Mouse (Mus musculus): ENCODE measurements around the gene Krcc1. TPM values are rescaled to one million over a fixed set of nuclear protein-coding genes. Genes with fewer than 3 reads are reported as not detected.

Krcc1 gene
- total and polyA plus RNA-seq, 3 experiments, result 25.8 to 31.6 TPM; not detected in 1

DNA sequence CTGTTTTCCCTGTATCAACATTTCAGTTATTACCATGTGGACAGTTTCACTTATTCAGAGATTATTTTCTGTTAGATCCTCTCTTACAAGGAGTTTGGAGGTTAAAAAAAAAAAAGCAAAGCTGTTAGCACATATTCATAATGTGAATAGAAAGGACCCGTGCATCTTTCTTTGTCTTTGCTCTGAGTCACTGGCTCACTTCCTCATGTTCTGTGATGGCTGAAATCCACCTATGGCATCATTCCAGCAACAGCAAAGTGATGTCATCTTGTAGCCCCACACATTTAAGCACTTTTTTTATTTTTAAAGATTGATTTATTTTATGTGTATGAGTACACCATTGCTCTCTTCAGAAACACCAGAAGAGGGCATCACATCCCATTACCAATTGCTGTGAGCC, 7.9 kb downstream of the Krcc1 start:
- no peak overlapping the region for H3K9ac ChIP-seq (ENCODE audit: control insufficient read depth, low read depth, low read length, poor library complexity, severe bottlenecking)
- TF ChIP-seq NRF1 (IDR thresholded peaks at IDR 0.05; ENCODE audit: insufficient read depth, low read depth, low read length, poor library complexity, severe bottlenecking), result no peak
- TF ChIP-seq ZNF384 (IDR thresholded peaks at IDR 0.05; ENCODE audit: low read depth, low read length), result peak; percentile 79
- no peak for TF ChIP-seq NELFE (IDR thresholded peaks at IDR 0.05; ENCODE audit: low read depth, low read length)
- peak; percentile 61; the same call in 1 of the 2 replicates for TF ChIP-seq MYC (IDR thresholded peaks at IDR 0.05; ENCODE audit: low read depth, low read length)
- TF ChIP-seq ETS1 (IDR thresholded peaks at IDR 0.05; ENCODE audit: low read depth, low read length), result peak; percentile 74
- no peak for TF ChIP-seq BHLHE40 (IDR thresholded peaks at IDR 0.05; ENCODE audit: borderline replicate concordance, low read depth, low read length)
- peak; percentile 14; the same call in 1 of the 2 replicates for TF ChIP-seq ELF1 (IDR thresholded peaks at IDR 0.05; ENCODE audit: low read depth, low read length)
- no peak for TF ChIP-seq MYB (IDR thresholded peaks at IDR 0.05; ENCODE audit: low read depth, low read length)
- no peak for TF ChIP-seq EP300 (IDR thresholded peaks at IDR 0.05; ENCODE audit: low read depth in 1 of 2, low read length in 2 of 2)
- TF ChIP-seq SMC3 (IDR thresholded peaks at IDR 0.05; ENCODE audit: low read depth, low read length), result no peak
- TF ChIP-seq ZKSCAN1 (IDR thresholded peaks at IDR 0.05; ENCODE audit: low read depth, low read length), result no peak
- TF ChIP-seq HCFC1 (IDR thresholded peaks at IDR 0.05; ENCODE audit: low read depth, low read length), result no peak
- no peaks in the 10 kb centered on the region for H3K79me2 ChIP-seq (ENCODE audit: control insufficient read depth, insufficient read depth, low read length, poor library complexity)
- no peak overlapping the region for H3K27ac ChIP-seq (ENCODE audit: control insufficient read depth, low read depth, low read length)
- peaks cover 0 to 4% of the 10 kb centered on the region in 2 experiments; a peak in 2 of 4 replicates for H3K4me1 ChIP-seq (ENCODE audit: control insufficient read depth in 1 of 2, insufficient read depth in 2 of 2, low read length in 2 of 2)
- no peak overlapping the region for H3K4me3 ChIP-seq (ENCODE audit: control insufficient read depth in 1 of 2, insufficient read depth in 1 of 2, low read depth in 2 of 2, low read length in 2 of 2)
- H3K9me3 ChIP-seq (replicated peaks; ENCODE audit: insufficient read depth, low read length), result no peaks in the 10 kb centered on the region
- peak; percentile 85 for DNase-seq (ENCODE audit: low read depth, low spot score)
- no peaks in the 10 kb centered on the region for H3K27me3 ChIP-seq (ENCODE audit: control insufficient read depth in 1 of 2, insufficient read depth in 2 of 2, low read length in 2 of 2)
- H3K36me3 ChIP-seq (ENCODE audit: control insufficient read depth in 1 of 2, insufficient read depth in 2 of 2, low read length in 2 of 2), result peaks cover 2 to 10% of the 10 kb centered on the region in 2 experiments; a peak in 3 of 4 replicates

DNA sequence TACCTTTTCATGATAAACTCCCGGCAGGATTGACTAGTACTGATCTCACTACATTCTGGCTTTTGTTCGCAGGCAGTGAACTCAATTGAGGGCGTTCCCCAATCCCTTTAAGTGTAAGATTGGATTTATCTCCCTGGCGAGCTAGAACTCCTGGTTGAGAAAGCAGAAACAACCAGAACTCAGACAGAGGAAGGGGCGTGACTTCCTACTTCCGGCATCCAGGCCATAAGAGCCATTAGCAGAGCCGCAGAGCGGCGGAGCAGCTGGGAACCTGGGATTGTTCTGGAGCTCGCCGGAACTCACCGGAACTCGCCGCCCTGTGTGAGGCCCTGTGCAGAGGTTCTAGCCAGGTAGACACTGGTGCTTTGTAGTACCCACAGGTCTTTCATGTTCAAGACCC, 22.0 kb downstream of the Krcc1 start:
- H3K27ac ChIP-seq (ENCODE audit: control insufficient read depth, low read depth, low read length), result no peak overlapping the region

GRCm38 (mm10) chr6:71295303-71295702, 23.8 kb downstream of the Krcc1 start:
- Histone ChIP-seq H3K27me3 (ENCODE audit: control insufficient read depth in 1 of 2, insufficient read depth in 2 of 2, low read length in 2 of 2) (0 out of 4 replicates have a peak, but pooled peaks cover 0 to 2% of the 10 kb centered on the region in 2 experiments), H3K27ac (ENCODE audit: control insufficient read depth, low read depth, low read length) (no peak overlapping the region), H3K9me3 (replicated peaks; ENCODE audit: insufficient read depth, low read length) (no peaks in the 10 kb centered on the region), H3K79me2 (ENCODE audit: control insufficient read depth, insufficient read depth, low read length, poor library complexity) (no peaks in the 10 kb centered on the region), H3K9ac (ENCODE audit: control insufficient read depth, low read depth, low read length, poor library complexity, severe bottlenecking) (no peak overlapping the region), H3K4me1 (ENCODE audit: control insufficient read depth in 1 of 2, insufficient read depth in 2 of 2, low read length in 2 of 2) (no peaks in the 10 kb centered on the region), H3K36me3 (ENCODE audit: control insufficient read depth in 1 of 2, insufficient read depth in 2 of 2, low read length in 2 of 2) (no peaks in the 10 kb centered on the region), H3K4me3 (ENCODE audit: control insufficient read depth in 1 of 2, insufficient read depth in 1 of 2, low read depth in 2 of 2, low read length in 2 of 2) (no peak overlapping the region)
- TF ChIP-seq MAZ (IDR thresholded peaks at IDR 0.05; ENCODE audit: low read depth, low read length) (no peak), SMC3 (IDR thresholded peaks at IDR 0.05; ENCODE audit: low read depth, low read length) (peak; percentile 29; the same call in 1 of the 2 replicates), ZMIZ1 (IDR thresholded peaks at IDR 0.05; ENCODE audit: low read depth, low read length) (no peak), MAFK (IDR thresholded peaks at IDR 0.05; ENCODE audit: borderline replicate concordance, low read depth, low read length) (no peak), NELFE (IDR thresholded peaks at IDR 0.05; ENCODE audit: low read depth, low read length) (no peak), ZC3H11A (IDR thresholded peaks at IDR 0.05; ENCODE audit: low read depth, low read length) (no peak), KAT2A (conservative IDR thresholded peaks at IDR 0.05; ENCODE audit: low read depth, low read length) (no peak)
- DNase-seq (ENCODE audit: low read depth, low spot score), result no peak

More for the DNA sequence above, 22.0 kb downstream of the Krcc1 start:
- TF ChIP-seq ELF1 (IDR thresholded peaks at IDR 0.05; ENCODE audit: low read depth, low read length) (no peak), BHLHE40 (IDR thresholded peaks at IDR 0.05; ENCODE audit: borderline replicate concordance, low read depth, low read length) (no peak), KAT2A (conservative IDR thresholded peaks at IDR 0.05; ENCODE audit: low read depth, low read length) (no peak), NELFE (IDR thresholded peaks at IDR 0.05; ENCODE audit: low read depth, low read length) (no peak), POLR2AphosphoS5 (IDR thresholded peaks at IDR 0.05; ENCODE audit: borderline replicate concordance, low read depth, low read length) (no peak), USF1 (IDR thresholded peaks at IDR 0.05; ENCODE audit: low read depth, low read length) (no peak)
- no peaks in the 10 kb centered on the region for H3K4me1 ChIP-seq (ENCODE audit: control insufficient read depth in 1 of 2, insufficient read depth in 2 of 2, low read length in 2 of 2)
- no peaks in the 10 kb centered on the region for H3K9me3 ChIP-seq (replicated peaks; ENCODE audit: insufficient read depth, low read length)
- H3K27me3 ChIP-seq (ENCODE audit: control insufficient read depth in 1 of 2, insufficient read depth in 2 of 2, low read length in 2 of 2), result 0 out of 4 replicates have a peak, but pooled peaks cover 0 to 2% of the 10 kb centered on the region in 2 experiments
- no peaks in the 10 kb centered on the region for H3K79me2 ChIP-seq (ENCODE audit: control insufficient read depth, insufficient read depth, low read length, poor library complexity)
- no peaks in the 10 kb centered on the region for H3K36me3 ChIP-seq (ENCODE audit: control insufficient read depth in 1 of 2, insufficient read depth in 2 of 2, low read length in 2 of 2)
- H3K4me3 ChIP-seq (ENCODE audit: control insufficient read depth in 1 of 2, insufficient read depth in 1 of 2, low read depth in 2 of 2, low read length in 2 of 2), result no peak overlapping the region
- no peak for DNase-seq (ENCODE audit: low read depth, low spot score)
- H3K9ac ChIP-seq (ENCODE audit: control insufficient read depth, low read depth, low read length, poor library complexity, severe bottlenecking), result no peak overlapping the region
